Mouse (Mus musculus): ENCODE measurements around the gene Gm20683.

DNA sequence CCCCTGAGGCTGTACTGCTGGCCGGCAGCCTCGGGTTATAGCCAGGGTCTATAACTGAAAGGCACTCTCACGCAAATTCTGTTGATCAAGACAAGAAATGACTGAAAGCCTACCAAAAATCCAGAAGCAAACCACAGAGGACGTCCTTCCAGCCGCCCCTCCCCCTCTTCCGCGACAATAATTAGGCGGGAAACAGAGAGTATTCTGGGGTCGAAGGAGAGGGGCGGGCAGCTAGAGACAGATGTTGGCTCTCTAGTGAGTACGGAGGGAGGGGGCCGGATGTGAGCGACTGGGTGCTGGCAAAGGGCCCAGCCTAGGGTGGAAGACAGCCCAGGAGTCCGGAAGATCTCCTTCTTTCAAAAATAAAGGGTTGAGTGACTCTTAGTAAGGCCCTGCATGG is 48.9 kb downstream of the Gm20683 start, which contains the start of gene Fam173a:
- TF ChIP-seq CTCF (IDR thresholded peaks at IDR 0.05) (no peak), EP300 (IDR thresholded peaks at IDR 0.05) (no peak)

Measured in lung, postnatal 0 days (tissue).